Mouse (Mus musculus) liver, embryonic 15.5 days (tissue): ENCODE results near the gene Tbc1d23. TPM values are rescaled to one million over a fixed set of nuclear protein-coding genes. Genes with fewer than 3 reads are reported as not detected.

Experiments used
- ATAC-seq: fragments of 200-750 bp; cut with Nextera tagmentation; 2 replicates; pipeline ENCODE4 v1.8.0; 2017; ENCODE audit warnings: moderate number of reproducible peaks, mild to moderate bottlenecking, moderate library complexity; ENCODE audit not compliant: insufficient read depth
- H3K27ac ChIP-seq: fragments of 300-500 bp; sonication (generic); replicated peaks from 2 replicates; pipeline ENCODE4 v1.5.1; 2015; ENCODE audit warnings: mild to moderate bottlenecking, inconsistent platforms
- H3K27me3 ChIP-seq: fragments of 300-500 bp; sonication (generic); 2 replicates; pipeline ENCODE4 v1.6.1; 2015; ENCODE audit warnings: mild to moderate bottlenecking, inconsistent platforms
- H3K36me3 ChIP-seq: fragments of 300-500 bp; sonication (generic); replicated peaks from 2 replicates; pipeline ENCODE4 v1.6.1; 2015; ENCODE audit warnings: moderate library complexity, mild to moderate bottlenecking, inconsistent platforms
- H3K4me1 ChIP-seq: fragments of 300-500 bp; sonication (generic); replicated peaks from 2 replicates; pipeline ENCODE4 v1.6.1; 2015; ENCODE audit warnings: inconsistent platforms
- H3K4me2 ChIP-seq: fragments of 300-500 bp; sonication (generic); 2 replicates; pipeline ENCODE4 v1.6.1; 2015; ENCODE audit warnings: moderate library complexity, mild to moderate bottlenecking, inconsistent platforms
- H3K4me3 ChIP-seq: fragments of 300-500 bp; sonication (generic); replicated peaks from 2 replicates; pipeline ENCODE4 v1.5.1; 2015; ENCODE audit warnings: mild to moderate bottlenecking, inconsistent platforms
- H3K9ac ChIP-seq: fragments of 300-500 bp; sonication (generic); 2 replicates; pipeline ENCODE4 v1.6.1; 2015; ENCODE audit warnings: moderate library complexity, mild to moderate bottlenecking, inconsistent platforms
- H3K9me3 ChIP-seq: fragments of 300-500 bp; sonication (generic); replicated peaks from 2 replicates; pipeline ENCODE4 v1.6.1; 2016; ENCODE audit warnings: inconsistent platforms
- WGBS: fragments of 180-500 bp; shearing (Covaris S2); methylation state at CpG from one replicate; pipeline ENCODE4 v1.1.7; 2015; ENCODE audit warnings: mixed read lengths; ENCODE audit not compliant: insufficient replicate concordance; 5-methylcytosine and 5-hydroxymethylcytosine counted together
- polyA plus RNA-seq: library from polyadenylated mRNA; unstranded; fragments of >200 nt; fragmentation: Nextera tagmentation; extraction: Ambion mirVana; gene quantifications from 2 replicates; pipeline ENCODE4 v1.2.1, GENCODE M21; 2015

Gene Tbc1d23
- polyA plus RNA-seq, result 5.1 and 5.5 TPM in 2 replicates

DNA sequence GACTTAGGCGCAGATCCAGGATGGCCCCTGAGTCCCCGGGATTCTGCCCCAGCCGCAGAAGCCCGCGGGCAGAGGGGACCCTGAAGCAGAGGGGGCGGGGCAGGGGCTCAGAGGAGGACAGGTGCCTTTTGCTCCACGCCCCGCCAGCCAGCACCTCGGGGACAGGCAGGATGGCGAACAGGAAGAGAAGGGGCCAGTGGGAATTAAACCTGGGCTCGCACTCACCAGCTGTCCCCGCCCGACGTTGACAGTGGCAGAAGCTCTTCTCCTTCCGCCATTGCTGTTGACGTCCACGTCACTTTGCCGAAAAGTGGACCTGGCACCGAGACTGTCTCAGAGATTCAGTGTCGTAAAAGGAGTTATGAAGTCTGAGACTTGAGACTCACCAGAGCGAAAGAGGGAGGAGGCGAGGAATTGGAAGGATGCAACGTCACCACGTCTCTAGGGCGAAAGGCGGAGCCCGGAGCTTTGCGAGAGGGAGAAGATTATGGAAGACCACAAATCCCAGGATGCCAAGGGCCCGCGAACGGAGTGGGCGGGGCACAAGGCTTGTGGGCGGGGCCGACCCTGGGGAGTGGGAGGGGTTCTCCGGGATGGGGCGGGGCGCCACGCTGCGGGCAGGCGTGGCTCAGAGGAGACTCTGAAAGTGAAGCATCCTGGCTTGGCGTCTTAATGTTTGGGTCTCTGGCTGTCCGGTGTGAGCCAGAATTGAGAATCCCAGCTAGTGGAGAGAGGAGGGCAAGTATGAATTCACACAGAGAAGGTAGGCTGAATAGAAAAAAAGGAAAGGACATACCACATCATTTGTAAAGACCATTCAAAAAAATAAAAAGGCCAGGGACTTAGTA lies at the start of gene Tbc1d23:
Gene Tbc1d23 (minus strand): TSS at position 416 of the 848 bp plus-strand sequence.
- ATAC-seq, result peak; percentile 98
- peak within 1 kb of the TSS; percentile 96 for H3K4me3 ChIP-seq
- H3K36me3 ChIP-seq, result no peaks in the 10 kb centered on the region
- WGBS, result under 1% methylated on average over 42 of the region's 42 CpGs
- H3K27ac ChIP-seq, result peak within 1 kb of the TSS; percentile 86
- H3K4me2 ChIP-seq, result peak within 1 kb of the TSS; percentile 86
- peak within 1 kb of the TSS; percentile 80 for H3K9ac ChIP-seq
- peaks cover 4% of the 10 kb centered on the region; the same call in 1 of the 2 replicates for H3K27me3 ChIP-seq
- no peaks in the 10 kb centered on the region for H3K9me3 ChIP-seq
- H3K4me1 ChIP-seq, result peaks cover 21% of the 10 kb centered on the region

- WGBS, result 71% methylated on average over 31 of the region's 31 CpGs
- no peaks in the 10 kb centered on the region for H3K4me1 ChIP-seq
- H3K4me3 ChIP-seq, result no peak overlapping the region
- no peaks in the 10 kb centered on the region for H3K27me3 ChIP-seq
- H3K27ac ChIP-seq, result no peak overlapping the region
- H3K9ac ChIP-seq, result no peak overlapping the region
- no peak overlapping the region for H3K4me2 ChIP-seq
- no peak for ATAC-seq
- H3K9me3 ChIP-seq, result no peaks in the 10 kb centered on the region
- no peaks in the 10 kb centered on the region for H3K36me3 ChIP-seq
Observed at GRCm38 (mm10) chr16:57280221-57281217, 49.2 kb upstream of the Tbc1d23 start.

GRCm38 (mm10) chr16:57278976-57279626 lies 47.8 kb upstream of the Tbc1d23 start:
- no peaks in the 10 kb centered on the region for H3K36me3 ChIP-seq
- no peaks in the 10 kb centered on the region for H3K4me1 ChIP-seq
- no peak overlapping the region for H3K9ac ChIP-seq
- no peak overlapping the region for H3K4me2 ChIP-seq
- H3K27me3 ChIP-seq, result no peaks in the 10 kb centered on the region
- no peak overlapping the region for H3K27ac ChIP-seq
- ATAC-seq, result no peak
- no peak overlapping the region for H3K4me3 ChIP-seq
- 60% methylated on average over 11 of the region's 12 CpGs for WGBS
- H3K9me3 ChIP-seq, result no peaks in the 10 kb centered on the region

- Histone ChIP-seq H3K36me3 (no peaks in the 10 kb centered on the region), H3K27ac (no peak overlapping the region), H3K9ac (no peak overlapping the region), H3K4me2 (no peak overlapping the region), H3K4me1 (no peaks in the 10 kb centered on the region), H3K4me3 (no peak overlapping the region), H3K27me3 (no peaks in the 10 kb centered on the region), H3K9me3 (no peaks in the 10 kb centered on the region; the same call in 1 of the 2 replicates)
- ATAC-seq, result no peak
- WGBS, result 79% methylated on average over 13 of the region's 13 CpGs
Observed at GRCm38 (mm10) chr16:57269751-57270150, 38.4 kb upstream of the Tbc1d23 start.

DNA sequence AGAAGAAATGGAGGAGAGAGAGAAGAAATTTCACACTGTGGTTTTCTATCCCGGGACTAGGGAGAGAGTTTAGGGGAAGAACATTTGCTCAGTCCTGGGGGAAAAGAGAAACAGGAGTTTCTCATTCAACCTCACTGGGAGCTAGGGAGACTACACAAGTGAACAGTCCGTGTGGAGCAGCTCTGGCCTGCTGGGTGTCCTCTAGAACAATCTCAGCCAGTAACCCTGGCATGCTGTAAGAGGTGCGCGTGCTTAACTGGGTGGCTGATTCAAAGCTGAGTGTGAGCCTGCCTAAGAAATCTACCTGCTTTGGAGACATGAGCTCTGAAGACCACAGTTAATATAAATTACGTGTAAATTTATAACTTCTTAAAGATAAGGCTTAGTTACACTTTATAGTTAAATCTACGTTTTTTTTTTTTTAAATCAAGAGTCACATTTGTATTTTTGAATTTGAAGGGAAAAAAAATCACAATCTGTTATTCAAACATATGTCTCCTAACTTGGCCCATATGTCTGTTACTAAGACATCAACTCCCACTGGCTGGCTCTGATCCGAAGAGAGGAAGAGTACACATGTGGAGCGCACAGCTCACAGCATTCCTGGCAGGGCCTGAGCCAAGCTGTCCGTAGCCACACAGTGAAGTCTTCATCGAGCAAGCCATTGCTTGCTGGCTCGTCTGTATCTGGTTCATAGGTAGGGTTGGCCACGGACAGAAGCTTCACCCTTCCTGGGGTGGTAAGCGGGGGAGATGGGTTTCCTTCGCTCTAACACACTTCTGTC lies 36.9 kb upstream of the Tbc1d23 start:
- no peak overlapping the region for H3K4me3 ChIP-seq
- WGBS, result 72% methylated on average over 14 of the region's 14 CpGs
- ATAC-seq, result no peak

DNA sequence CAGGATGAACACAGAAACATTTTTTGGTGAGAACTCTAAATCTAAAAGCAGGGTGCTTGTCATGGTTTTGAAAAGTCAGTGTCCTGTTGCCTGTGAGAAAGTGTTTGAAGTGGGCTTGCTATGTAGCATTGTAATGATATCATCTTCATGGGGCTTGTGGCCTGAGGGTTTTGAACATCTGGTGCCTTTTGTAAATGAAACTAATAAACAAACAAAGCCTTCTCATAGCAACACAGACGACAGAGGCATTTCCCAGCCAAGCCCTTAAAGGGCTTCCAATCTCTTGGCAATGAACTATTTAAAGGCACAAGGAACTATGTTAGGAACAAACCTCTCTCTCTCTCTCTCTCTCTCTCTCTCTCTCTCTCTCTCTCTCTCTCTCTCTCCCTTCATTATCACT lies 35.8 kb upstream of the Tbc1d23 start:
- ATAC-seq, result no peak
- Histone ChIP-seq H3K9ac (no peak overlapping the region), H3K4me3 (no peak overlapping the region), H3K4me1 (no peaks in the 10 kb centered on the region), H3K36me3 (no peaks in the 10 kb centered on the region), H3K27ac (no peak overlapping the region), H3K27me3 (no peaks in the 10 kb centered on the region), H3K9me3 (no peaks in the 10 kb centered on the region; the same call in 1 of the 2 replicates), H3K4me2 (no peak overlapping the region)
- WGBS, result 7% methylated on average over 1 of the region's 1 CpGs

More for the DNA sequence above, 36.9 kb upstream of the Tbc1d23 start:
- no peak overlapping the region for H3K4me2 ChIP-seq
- no peak overlapping the region for H3K27ac ChIP-seq
- no peaks in the 10 kb centered on the region for H3K36me3 ChIP-seq
- H3K27me3 ChIP-seq, result no peaks in the 10 kb centered on the region
- no peaks in the 10 kb centered on the region for H3K4me1 ChIP-seq
- H3K9me3 ChIP-seq, result no peaks in the 10 kb centered on the region; the same call in 1 of the 2 replicates
- no peak overlapping the region for H3K9ac ChIP-seq

DNA sequence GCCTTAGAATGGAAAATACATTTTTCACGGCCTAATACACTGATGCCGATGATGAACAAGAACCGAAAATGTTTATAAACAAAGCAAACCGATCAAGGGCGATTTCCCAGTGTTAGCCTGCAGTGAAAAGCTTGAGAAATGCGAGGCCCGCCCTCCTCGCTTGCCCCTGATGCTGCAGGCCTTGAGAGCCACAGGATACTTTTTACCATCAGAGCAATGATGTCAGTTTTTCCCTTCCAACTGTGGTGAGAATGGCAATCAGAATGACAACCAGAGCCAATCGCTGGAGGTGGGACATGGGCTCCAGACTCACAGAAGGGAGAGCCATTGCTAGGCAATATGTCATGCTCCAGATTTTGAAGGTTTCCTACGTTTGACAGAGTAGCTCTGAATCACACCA lies 28.8 kb upstream of the Tbc1d23 start:
- no peak for ATAC-seq
- Histone ChIP-seq H3K4me1 (no peaks in the 10 kb centered on the region), H3K36me3 (no peaks in the 10 kb centered on the region), H3K4me3 (no peak overlapping the region), H3K4me2 (no peak overlapping the region), H3K27ac (no peak overlapping the region), H3K9ac (no peak overlapping the region), H3K9me3 (no peaks in the 10 kb centered on the region), H3K27me3 (no peaks in the 10 kb centered on the region)
- 65% methylated on average over 10 of the region's 10 CpGs for WGBS

DNA sequence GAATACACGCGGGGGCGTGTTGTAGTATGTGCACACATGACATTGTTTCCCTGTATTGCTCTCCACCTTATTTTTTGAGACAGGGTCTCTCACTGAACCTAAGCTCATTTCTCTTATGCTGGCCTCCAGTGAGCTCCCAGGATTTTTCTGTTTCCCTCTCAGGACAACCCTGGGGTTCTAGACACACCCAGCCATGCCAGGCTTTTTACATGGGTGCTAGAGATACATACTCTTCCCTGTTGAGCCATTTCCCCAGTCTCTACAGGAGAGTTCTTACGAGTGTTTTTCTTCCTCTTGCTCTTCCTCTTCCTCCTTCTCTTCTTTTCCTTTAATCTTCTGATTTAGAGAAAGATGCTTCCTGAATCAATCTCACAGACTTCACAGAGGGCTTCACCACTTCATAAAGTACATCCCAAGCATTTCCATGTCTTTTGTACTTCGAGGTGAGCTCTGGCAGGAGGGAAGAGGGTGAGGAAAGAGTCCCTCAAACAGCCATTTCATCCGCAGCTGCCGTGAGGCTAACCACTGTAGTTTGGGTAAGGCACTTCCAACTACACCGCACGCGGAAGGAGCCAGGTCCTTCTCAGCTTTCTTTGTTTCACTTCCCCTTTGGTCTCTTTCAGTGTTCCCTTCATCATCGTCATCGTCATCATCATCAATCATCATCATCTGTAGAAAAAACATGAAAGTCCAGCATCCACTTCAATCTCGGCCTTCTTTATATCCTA lies 28.2 kb upstream of the Tbc1d23 start:
- H3K9ac ChIP-seq, result no peak overlapping the region
- H3K36me3 ChIP-seq, result no peaks in the 10 kb centered on the region
- no peaks in the 10 kb centered on the region for H3K27me3 ChIP-seq
- no peak overlapping the region for H3K27ac ChIP-seq
- no peak overlapping the region for H3K4me3 ChIP-seq
- no peak overlapping the region for H3K4me2 ChIP-seq
- 70% methylated on average over 13 of the region's 13 CpGs for WGBS
- no peaks in the 10 kb centered on the region for H3K9me3 ChIP-seq
- no peak for ATAC-seq
- H3K4me1 ChIP-seq, result no peaks in the 10 kb centered on the region

- 40% methylated on average over 7 of the region's 7 CpGs for WGBS
- no peaks in the 10 kb centered on the region for H3K9me3 ChIP-seq
- no peak overlapping the region for H3K4me3 ChIP-seq
- H3K27me3 ChIP-seq, result no peaks in the 10 kb centered on the region
- ATAC-seq, result no peak
- no peak overlapping the region for H3K27ac ChIP-seq
- no peak overlapping the region for H3K4me2 ChIP-seq
- no peaks in the 10 kb centered on the region for H3K36me3 ChIP-seq
- no peaks in the 10 kb centered on the region for H3K4me1 ChIP-seq
- no peak overlapping the region for H3K9ac ChIP-seq
Observed at GRCm38 (mm10) chr16:57251589-57252421, 20.5 kb upstream of the Tbc1d23 start.
